Mouse (Mus musculus) gastrocnemius, postnatal 14 days (tissue): ENCODE data around the gene Mrps9. TPM values are rescaled to one million over a fixed set of nuclear protein-coding genes. Genes with fewer than 3 reads are reported as not detected.
A peak's percentile ranks its signal among the peaks of the same experiment; 100 is the strongest.
"Not testable (repeated sequence)": the region's sequence is repeated elsewhere in the genome, so short reads cannot be mapped to it uniquely, and the experiment has no call there.

Source experiments
- DNase-seq: peaks from one replicate; pipeline ENCODE4 v3.0.0; 2021; ENCODE audit warnings: mixed read lengths
- intact Hi-C: fragments of 180-260 bp; cut with DNase I; formaldehyde crosslinking; loops from one replicate; pipeline ENCODE4 v1.15.1; 2025; ENCODE audit warnings: low total_unique reads
- long read RNA-seq, 2 experiments: library from polyadenylated mRNA; stranded (forward); transcript quantifications; one replicate each; pipeline ENCODE4 v2.0.0; 2021
- total RNA-seq, 2 experiments: library from RNA; stranded (reverse); gene quantifications; 2 replicates each; pipeline ENCODE4 v1.2.3; 2021

Mrps9 gene
- 10 to 100 TPM; 42.5 to 53.9 TPM for total RNA-seq
- long read RNA-seq, experiment 1, transcript Mrps9-201 (11 exons, 1,418 nt) = major isoform, 67 of 73 reads
- long read RNA-seq, experiment 1, partial matches to known transcripts = 5 of 73 reads
- long read RNA-seq, experiment 1, other reads (novel, unspliced or antisense) = 1 of 73 reads
- long read RNA-seq, experiment 2, transcript Mrps9-201 (11 exons, 1,418 nt) = major isoform, 69 of 75 reads
- long read RNA-seq, experiment 2, partial matches to known transcripts = 2 of 75 reads
- long read RNA-seq, experiment 2, other reads (novel, unspliced or antisense) = 4 of 75 reads

DNA sequence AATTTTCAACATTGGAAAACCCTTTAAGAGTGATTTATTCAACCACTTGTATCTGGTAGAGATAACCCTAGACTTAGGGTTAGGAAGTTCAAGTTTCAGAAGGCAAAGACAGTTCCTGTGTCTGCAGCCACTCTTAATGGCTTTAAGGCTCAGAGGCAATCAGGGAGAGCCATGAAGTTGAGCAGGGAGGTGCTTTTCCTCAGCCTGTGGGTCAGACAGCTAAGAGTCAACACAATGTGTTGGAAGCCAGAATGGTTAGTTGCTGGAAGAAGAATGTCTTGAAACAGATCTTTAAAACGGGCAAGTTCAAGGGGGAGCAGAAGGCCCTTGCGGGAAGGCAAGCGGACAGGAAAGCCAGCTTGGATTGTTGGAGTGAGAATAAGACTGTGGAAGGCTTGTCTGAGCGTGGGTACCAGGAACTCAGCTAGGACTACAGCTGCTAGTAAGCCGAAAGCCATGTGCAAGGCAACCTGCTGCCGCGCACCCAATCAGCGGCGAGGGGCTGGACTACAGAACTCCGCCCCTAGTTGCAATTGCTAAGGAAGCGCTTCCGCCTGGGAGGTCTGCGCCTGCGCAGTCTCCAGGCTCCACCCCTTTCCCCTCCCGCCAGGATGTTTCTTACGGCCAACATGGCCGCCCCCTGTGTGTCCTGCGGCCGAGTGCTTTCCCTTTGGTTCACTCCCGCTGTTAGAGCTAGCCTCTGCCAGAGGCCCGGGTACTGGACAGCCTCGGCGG, at the start of gene Mrps9:
TSS of gene Mrps9 (plus strand) at position 571 of the 735 bp plus-strand sequence.
- intact Hi-C loops = no loop called here
- DNase-seq = peak; percentile 96

DNA sequence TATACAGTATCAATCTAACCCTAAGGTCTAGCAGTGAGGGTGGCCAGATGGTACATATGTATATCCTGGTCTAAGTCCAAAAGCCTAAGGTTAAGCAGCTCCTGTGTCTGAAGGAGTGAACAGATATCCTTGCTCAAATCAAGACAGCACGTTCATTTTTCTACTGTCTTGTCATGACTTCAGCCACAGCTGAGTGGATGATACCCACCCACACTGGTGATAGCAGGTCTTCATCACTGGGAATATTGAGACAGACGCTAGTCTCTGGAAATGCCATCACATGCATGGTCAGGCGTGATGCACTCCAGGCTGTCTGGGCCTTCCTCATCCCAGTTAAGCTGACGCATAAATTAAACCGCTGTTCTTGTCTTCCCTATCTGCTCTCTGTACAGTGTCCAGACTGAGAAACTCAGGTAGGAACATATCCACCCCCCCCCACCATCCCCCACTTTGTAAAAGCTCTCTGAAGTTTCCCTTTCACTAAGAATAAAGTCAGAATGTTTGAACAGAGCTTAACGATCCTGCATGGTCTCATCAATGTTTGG, 37.7 kb upstream of the Mrps9 start:
- no peak for DNase-seq
- intact Hi-C loops = no loop called here

DNA sequence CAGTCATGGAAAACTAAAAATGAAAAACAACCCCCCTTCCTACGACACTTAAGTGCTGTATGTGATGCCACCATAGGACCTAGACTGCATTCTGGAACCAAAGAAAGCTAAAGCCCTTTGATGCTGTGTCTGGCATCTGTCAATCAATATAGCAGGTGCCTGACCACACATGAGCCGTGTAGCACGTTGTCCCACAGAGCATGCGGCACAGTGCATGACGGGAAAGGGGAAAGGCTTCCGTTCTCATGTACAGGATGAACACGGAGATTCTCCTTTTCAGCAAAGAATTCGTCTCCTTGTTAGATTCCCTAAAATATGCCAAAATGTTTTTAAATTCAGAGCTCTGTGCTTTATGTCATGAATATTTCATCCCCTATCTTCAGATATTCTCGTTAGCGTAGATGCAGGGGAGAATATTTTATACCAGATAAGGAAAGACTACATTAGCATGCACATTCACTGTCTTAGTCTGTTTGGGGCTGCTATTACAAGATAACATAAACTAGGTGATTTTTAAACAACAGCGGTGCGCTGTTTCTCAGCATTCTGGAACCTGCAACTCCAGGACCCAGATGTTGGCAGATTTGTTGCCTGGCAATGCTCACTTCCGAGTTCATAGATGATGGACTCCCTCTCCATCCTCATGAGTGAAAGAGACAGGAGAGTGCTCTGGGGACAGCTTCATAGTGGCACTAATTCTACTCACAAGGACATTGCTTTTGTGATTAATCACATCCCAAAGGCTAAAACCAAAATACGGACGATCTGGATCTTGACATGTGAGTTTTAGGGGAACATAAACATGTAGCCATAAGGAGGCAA, 36.0 kb upstream of the Mrps9 start:
- intact Hi-C loops = no loop called here
- no peak for DNase-seq

DNA sequence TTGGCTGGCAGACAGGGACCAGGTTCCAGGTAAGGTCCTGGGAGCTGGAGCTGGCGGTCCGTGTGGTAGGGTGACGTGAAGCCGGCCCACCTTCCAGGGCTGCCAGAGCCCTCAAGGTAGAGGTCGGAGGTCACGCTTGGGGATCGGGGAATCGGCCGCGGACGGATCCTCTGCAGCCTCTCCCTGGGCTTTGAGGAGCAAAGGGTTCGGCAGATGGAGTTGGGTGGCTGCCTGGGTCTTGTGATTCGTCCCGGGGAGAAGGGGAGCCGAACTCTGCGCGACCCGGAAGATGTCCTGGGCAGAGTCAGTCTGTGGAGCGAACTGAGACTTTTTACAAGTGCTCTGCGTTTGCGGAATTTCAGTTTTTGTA, 350 bp downstream of the Mrps9 start:
- intact Hi-C loops = no loop called here
- DNase-seq = no peak

DNA sequence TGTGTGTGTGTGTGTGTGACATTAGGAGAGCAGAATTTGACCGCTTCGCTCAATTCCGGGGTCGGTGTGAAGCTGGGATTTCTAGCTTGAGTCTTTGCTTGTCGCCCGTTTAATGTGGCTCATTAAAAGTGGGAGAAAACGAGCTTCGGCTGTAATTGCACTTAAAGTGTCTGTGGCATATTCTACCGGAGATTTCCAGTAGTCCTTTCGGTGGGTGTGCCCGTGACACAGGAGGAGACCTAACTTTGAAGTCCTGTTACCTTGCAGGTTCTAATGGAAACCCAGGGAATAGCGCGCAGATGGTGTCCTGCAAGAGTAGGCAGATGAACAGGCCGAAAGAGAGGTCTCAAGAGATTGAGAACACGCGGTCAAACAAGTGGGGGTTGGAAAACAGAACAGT, 777 bp downstream of the Mrps9 start:
- DNase-seq = no peak
- intact Hi-C loops = no loop called here

DNA sequence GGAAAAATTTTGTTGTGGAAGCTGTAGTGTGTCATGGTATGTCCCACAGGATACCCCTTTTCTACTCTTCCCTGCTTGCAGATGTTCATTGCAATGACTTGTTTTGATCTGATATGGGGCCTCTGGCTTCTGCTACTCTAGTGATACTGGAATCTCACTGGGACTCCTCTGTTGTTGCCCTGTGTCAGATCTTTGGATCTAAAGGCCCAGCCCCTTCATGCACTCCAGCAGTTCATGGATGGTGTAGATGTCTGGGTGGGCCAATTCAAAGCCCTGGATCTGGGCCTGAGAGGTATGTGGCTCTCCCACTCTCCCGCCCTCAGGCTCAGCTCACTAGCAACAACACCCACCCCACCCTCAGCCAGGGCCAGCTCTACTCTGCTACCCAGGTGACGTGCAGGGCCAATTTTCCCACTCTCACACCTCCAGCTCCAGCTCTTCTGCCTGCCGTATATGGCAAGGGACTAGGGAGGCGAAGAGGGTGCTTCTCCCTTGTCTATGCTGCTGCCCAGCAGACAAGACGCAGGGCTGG, 13.8 kb downstream of the Mrps9 start:
- intact Hi-C loops = no loop called here
- DNase-seq = no peak

DNA sequence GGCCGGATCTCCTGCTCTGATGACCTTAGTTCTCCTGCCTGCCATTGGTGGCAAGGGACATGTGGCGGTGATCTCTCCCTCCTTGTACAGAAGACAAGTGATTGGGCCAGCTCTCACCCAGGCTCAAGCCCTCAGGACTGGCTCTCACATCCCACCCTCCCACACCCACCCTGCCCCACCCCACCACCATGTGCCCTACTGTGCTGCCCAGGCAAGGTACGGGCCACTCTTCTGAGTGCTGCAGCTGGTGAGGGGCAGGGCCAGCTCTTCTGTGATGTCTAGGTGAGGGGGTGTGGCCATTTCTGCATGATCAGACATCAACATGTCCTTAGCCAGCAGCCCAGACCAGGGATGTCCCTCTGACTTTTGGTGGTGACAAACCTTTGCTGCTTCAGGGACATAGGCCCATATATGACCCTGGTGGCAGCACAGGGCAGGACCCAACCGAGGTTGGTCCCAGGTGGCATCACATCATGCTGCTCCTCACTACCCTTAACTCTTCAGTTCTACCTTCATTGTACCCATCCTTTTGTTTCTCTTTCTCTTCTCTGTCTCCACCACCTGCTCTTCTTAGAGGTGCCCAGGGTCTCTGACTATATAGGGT, 14.4 kb downstream of the Mrps9 start:
- no peak for DNase-seq
- intact Hi-C loops = no loop called here

DNA sequence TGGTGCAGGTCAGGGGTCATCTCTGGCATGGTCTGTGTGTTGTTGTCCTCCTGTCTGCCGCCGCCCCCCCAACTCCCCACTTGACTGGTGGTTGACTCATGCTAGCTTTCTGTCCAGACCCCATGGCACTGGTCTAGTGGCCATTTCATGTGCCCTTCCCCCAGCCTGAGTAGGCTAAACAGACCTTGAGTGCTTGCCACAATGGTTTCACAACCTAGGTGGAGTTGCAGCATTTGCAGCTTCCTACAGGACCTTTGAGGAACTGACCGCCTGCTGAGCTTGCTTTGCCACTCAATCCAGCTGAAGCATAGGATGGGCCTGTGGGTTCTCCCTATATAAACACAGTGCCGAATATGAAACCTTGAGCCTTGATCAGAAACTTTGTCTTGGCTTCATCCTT, 15.0 kb downstream of the Mrps9 start:
- DNase-seq = no peak
- intact Hi-C loops = no loop called here

DNA sequence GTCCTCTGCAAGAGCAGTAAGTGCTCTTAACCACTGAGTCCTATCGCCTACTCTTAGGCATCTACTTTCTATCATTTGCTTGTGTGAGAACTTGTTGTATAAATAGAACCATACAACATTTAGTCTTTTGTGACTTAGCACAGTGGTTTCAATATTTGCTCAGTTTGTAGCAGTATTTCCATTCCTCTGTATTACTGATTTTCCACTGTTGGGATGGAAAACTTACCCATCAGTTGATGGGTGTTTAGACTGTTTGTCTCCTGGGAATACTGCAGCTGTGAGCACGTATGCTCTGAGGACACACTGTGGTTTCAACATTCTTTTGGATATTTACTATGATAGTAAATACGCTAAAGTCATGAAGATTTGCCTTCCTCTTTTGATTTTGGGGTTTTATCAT, 16.2 kb downstream of the Mrps9 start:
- DNase-seq = no peak
- intact Hi-C loops = no loop called here

DNA sequence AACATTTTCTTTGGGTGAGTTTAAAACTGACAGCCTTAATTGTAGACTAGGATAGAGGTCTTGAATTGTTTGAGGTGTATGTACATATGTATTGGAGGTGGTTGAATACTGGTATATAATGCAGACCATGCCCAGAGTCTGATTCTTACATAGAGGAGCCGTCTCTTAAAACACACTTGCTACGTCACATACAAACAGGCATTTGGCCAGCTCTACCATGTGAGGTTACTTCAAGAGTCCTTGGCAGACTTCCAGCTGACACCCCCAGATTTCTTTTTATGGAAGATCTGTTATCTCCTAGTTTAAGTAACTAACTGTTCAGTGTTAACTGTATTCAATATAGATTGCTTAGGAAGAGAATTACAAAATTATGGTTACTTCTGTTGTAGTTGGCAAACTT, 23.1 kb downstream of the Mrps9 start:
- no peak for DNase-seq
- intact Hi-C loops = no loop called here

DNA sequence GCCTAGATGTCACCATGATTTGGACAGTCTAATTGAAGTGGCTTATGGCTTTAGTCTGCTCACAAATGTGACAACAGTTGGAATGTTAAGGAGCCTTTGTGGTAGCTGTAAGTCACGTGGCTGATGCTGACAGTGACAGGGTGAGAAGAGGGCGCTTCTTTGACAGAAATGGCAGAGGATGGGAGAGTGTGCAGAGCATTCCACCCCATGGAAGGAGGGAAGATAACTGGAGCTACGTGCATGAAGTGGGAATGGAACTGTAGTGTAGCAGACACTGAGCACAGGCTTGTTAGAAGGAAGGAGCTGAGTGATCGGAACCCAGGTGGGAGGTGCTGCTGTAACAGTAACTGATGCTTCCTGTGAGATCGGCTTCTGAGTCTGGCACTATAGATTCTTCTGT, 24.2 kb downstream of the Mrps9 start:
- no peak for DNase-seq
- intact Hi-C loops = no loop called here

DNA sequence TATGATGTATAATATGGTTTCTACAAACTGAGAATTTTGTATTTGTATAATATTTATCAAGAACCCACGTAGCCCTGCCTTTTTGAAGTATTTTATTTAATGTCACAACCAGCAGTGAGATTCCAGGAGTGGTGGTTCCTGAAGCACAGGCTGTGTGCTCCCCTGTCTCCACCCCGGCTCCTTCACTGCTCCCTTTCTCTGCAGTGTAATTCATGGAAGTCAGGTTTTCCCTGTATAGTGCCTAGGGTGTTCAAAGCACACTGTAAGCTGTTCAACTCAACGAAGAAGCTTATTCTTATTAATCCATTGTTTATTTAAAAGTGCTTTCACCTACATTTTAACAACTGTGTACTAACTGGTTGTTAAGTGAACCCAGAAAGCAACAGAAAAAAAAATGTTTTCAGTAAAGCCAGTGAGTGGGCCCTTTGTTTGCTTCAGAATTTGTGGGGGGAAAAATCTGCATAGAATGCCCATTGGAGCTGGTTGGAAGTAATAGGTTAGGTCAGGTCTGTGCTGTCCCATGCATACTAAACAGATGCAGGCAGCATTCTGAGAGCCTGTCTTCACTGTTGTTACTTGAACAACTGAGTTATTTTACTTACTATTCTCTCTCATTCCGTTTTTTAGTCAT, 25.5 kb downstream of the Mrps9 start:
- intact Hi-C loops = no loop called here
- no peak for DNase-seq

DNA sequence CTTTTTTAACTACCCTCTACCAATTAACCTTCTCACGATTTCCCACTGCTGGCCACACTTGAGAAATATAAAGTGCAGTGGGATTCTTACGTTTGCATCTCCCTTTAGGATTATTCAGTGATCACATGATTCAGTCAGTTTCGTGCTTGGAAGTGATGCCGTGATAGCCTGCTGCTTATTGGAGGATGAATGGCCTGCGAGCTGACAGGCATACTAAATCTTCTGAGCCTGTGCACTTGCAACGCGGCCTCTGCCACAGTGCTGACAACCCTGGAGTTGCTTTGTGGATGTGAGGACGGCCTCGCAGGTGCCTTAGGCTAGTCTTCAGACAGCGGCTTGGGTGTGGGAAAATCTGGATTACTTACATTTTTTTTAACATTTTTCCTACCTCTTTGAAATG, 26.2 kb downstream of the Mrps9 start:
- DNase-seq = no peak
- intact Hi-C loops = no loop called here

DNA sequence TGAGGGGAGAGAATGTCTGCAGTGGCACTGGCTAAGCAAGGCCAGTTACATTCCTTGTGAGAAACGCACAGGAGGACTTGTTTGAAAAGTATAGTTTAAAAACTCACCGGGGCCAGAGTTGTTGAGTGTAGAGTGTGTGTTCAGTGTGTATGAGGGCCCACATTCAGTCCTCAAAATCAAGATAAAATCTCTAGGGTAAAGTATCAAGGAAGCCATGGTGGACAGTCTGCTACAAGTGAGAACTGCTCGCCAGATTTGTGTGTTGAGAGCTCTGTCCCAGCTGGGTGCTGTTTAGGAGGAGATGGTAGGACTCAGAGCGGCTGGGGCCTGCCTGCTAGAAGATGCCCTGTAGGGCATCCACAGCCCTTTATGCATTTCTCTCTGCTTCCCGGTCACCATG, 27.8 kb downstream of the Mrps9 start:
- no peak for DNase-seq
- intact Hi-C loops = no loop called here

DNA sequence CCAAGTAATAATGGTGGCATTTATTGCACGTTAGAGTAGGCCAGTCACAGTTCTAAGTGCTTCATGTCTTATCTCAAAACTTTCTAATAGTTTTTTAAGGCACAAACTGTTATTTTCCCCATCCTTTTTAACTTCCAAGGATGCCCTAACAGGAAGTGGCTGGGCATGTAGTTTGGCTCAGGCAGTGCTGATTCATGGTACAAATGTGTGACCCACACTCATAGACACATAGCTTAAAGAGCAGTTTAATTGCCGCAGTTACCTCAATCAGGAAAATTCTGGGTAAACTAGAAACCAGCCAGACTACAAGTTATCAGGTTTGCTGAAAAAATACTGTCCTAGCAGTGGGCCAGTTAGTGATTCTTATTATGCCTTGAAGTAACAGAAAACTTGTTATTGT, 31.2 kb downstream of the Mrps9 start:
- no peak for DNase-seq
- intact Hi-C loops = no loop called here

DNA sequence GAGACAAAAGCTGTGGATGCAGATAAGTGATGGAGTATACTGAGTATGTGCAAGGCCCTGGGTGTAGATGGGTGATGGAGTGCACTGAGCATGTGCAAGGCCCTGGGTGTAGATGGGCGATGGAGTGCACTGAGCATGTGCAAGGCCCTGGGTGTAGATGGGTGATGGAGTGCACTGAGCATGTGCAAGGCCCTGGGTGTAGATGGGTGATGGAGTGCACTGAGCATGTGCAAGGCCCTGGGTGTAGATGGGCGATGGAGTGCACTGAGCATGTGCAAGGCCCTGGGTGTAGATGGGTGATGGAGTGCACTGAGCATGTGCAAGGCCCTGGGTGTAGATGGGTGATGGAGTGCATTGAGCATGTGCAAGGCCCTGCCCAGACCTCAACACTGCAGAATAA, 32.4 kb downstream of the Mrps9 start:
- intact Hi-C loops, DNase-seq: not testable (repeated sequence)

DNA sequence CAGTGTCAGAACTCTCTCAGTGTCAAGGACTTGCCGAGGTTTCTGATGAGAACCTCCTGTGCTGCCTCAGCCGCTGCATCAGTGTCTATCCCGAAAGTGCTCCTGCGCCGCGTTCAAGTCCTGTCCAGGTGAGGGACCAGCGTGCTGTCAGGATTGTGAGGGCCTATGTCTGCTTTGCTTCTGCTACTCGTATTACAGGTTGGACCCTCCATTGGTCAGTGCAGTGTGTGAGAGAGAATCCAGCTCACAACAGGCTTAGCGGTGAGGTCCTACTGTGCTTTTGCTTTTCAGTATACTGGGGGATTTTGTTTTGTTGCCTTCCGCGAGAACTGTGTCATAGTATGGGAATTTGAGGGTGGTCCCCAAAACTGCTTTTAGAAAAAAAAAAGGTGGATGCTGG, 36.8 kb downstream of the Mrps9 start:
- intact Hi-C loops = no loop called here
- DNase-seq = no peak

DNA sequence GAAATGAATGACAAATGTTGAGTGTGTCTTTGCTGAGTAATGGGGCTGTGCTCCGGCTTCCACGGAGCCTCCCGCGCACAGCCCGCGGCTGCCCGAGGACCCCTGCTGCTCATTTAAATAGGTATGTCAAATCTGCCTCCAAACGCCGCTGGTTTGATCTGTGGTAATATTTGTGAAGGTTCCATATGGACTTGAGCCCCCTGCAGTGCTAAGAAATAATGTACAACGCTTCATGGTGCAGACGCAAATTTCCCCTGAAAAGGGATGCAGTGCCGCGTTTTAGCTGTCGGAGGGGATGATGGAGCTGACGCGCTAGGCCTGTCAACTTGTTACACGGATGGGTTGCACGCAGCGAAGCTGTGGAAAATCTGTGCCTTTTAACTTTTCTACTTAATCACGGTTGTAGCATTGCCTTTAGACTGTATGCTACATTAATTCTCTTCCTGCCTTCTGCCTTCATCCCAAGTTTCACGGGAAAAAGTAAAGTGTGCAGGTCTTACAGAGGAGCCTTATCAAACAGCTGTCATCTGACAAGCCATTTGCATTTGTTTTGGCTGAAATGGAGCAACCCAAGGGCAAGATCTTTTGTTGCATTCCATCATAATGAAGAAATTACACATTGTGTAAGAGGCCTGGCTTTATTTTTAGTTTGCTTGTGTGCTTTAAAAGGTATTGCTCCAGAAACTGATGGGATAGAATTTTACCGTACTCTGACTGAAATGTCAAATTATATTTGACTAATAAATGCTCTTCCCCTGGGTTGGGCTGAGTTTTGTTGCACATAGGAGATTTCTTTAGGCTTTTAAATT, 37.7 kb downstream of the Mrps9 start:
- no peak for DNase-seq
- intact Hi-C loops = no loop called here
